Mouse (Mus musculus) forebrain, embryonic 13.5 days (tissue): ENCODE data around the gene Ngb. TPM values are rescaled to one million over a fixed set of nuclear protein-coding genes. Genes with fewer than 3 reads are reported as not detected.

Experiments used
- polyA plus RNA-seq: library from polyadenylated mRNA; unstranded; fragments of >200 nt; fragmentation: Nextera tagmentation; extraction: Ambion mirVana; gene quantifications from 2 replicates; pipeline ENCODE4 v1.2.1, GENCODE M21; 2015

Ngb gene
- polyA plus RNA-seq, 1 experiment from 2014 or later, result 0.66 TPM

Other genes with a start within 250 kb of the Ngb start
- gene Irf2bpl, start 217.7 kb downstream of the Ngb start, polyA plus RNA-seq, result 54.2 and 54.8 TPM in 2 replicates
- 46.1 and 53.1 TPM in 2 replicates for gene Cipc, start 155.5 kb downstream of the Ngb start, polyA plus RNA-seq
- gene Zdhhc22, start 112.1 kb downstream of the Ngb start, polyA plus RNA-seq, result 2.3 and 2.7 TPM in 2 replicates
- gene Tmem63c, start 81.2 kb downstream of the Ngb start, polyA plus RNA-seq, result 1.6 and 2.2 TPM in 2 replicates
- 27.2 and 29.5 TPM in 2 replicates for gene Gstz1, start 44.6 kb upstream of the Ngb start, polyA plus RNA-seq
- 10.5 and 12.0 TPM in 2 replicates for gene Pomt2, start 45.4 kb upstream of the Ngb start, polyA plus RNA-seq
- 1.3 and 2.5 TPM in 2 replicates for gene Samd15, start 97.2 kb upstream of the Ngb start, polyA plus RNA-seq
- gene Tmed8, start 97.9 kb upstream of the Ngb start, polyA plus RNA-seq, result 2.6 and 3.5 TPM in 2 replicates
- 1.5 and 1.6 TPM in 2 replicates for gene Noxred1, start 136.2 kb upstream of the Ngb start, polyA plus RNA-seq
- 68.8 and 73.3 TPM in 2 replicates for gene Vipas39, start 163.7 kb upstream of the Ngb start, polyA plus RNA-seq
- 216 and 228 TPM in 2 replicates for gene Ahsa1, start 163.9 kb upstream of the Ngb start, polyA plus RNA-seq
- gene Ism2, start 197.2 kb upstream of the Ngb start, polyA plus RNA-seq, result 1.5 and 2.6 TPM in 2 replicates